Mouse (Mus musculus) liver, embryonic 12.5 days (tissue): Measurements from ENCODE around the gene Chtop. TPM values are rescaled to one million over a fixed set of nuclear protein-coding genes. Genes with fewer than 3 reads are reported as not detected.

Experiments
- ATAC-seq: fragments of 200-750 bp; cut with Nextera tagmentation; 2 replicates; pipeline ENCODE4 v1.8.0; 2017; ENCODE audit warnings: moderate number of reproducible peaks, mild to moderate bottlenecking, moderate library complexity
- H3K27ac ChIP-seq: fragments of 300-500 bp; sonication (generic); 2 replicates; pipeline ENCODE4 v1.5.1; 2016; ENCODE audit warnings: mild to moderate bottlenecking
- H3K27me3 ChIP-seq: fragments of 300-500 bp; sonication (generic); replicated peaks from 2 replicates; pipeline ENCODE4 v1.6.1; 2016; ENCODE audit warnings: mild to moderate bottlenecking, moderate library complexity
- H3K36me3 ChIP-seq: fragments of 300-500 bp; sonication (generic); 2 replicates; pipeline ENCODE4 v1.6.1; 2016; ENCODE audit warnings: mild to moderate bottlenecking, moderate library complexity
- H3K4me1 ChIP-seq: fragments of 300-500 bp; sonication (generic); 2 replicates; pipeline ENCODE4 v1.6.1; 2016
- H3K4me2 ChIP-seq: fragments of 300-500 bp; sonication (generic); 2 replicates; pipeline ENCODE4 v1.6.1; 2016; ENCODE audit warnings: mild to moderate bottlenecking, moderate library complexity
- H3K4me3 ChIP-seq: fragments of 300-500 bp; sonication (generic); 2 replicates; pipeline ENCODE4 v1.5.1; 2016; ENCODE audit warnings: mild to moderate bottlenecking, moderate library complexity
- H3K9ac ChIP-seq: fragments of 300-500 bp; sonication (generic); 2 replicates; pipeline ENCODE4 v1.6.1; 2016; ENCODE audit warnings: mild to moderate bottlenecking, moderate library complexity
- H3K9me3 ChIP-seq: fragments of 300-500 bp; sonication (generic); replicated peaks from 2 replicates; pipeline ENCODE4 v1.6.1; 2016; ENCODE audit warnings: mild to moderate bottlenecking, moderate library complexity
- WGBS: fragments of 180-500 bp; shearing (Covaris S2); methylation state at CpG from one replicate; pipeline ENCODE4 v1.1.7; 2016; ENCODE audit not compliant: insufficient replicate concordance; 5-methylcytosine and 5-hydroxymethylcytosine counted together
- polyA plus RNA-seq: library from polyadenylated mRNA; unstranded; fragments of >200 nt; fragmentation: Nextera tagmentation; extraction: Ambion mirVana; gene quantifications from 2 replicates; pipeline ENCODE4 v1.2.1, GENCODE M21; 2016

Chtop gene
- polyA plus RNA-seq, 1 experiment from 2014 or later, result 88.1 TPM

DNA sequence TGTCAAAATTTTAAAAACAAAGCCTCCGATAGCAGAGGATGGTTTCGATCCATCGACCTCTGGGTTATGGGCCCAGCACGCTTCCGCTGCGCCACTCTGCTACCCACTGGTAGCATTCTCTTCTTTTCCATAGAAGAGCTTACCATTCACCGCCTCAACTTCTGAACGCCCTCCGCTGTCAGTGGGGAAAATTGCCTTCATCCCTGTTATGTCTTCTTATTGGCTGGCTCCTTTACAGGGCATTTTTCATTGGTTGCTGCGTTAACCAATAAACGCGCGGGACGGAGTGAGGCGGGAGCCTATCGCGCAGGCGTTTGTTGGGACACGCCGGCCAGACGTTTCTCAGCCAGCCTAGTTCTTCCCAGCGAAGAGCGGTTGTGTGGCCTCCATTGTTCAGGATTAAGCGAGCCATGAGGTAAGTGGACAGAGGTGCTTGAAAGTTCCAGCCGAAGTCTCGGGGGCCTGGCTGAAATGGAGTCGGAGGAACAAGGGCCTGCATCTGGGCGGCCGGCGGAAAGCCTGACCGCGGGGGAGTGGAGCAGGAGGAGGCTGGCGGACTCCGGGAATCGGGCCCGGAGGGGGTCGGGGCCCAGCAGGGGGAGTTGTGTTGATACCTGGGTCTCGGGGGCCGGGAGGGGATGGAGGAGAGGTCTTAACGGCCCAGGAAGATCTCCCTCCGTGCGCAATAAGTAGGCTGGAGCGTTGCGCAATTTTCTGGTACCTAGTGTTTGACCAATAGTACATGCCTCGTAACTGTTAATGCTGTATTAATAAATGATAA, 33.3 kb downstream of the Chtop start, which contains the start of gene Ilf2:
TSS of gene Ilf2 (plus strand) at position 296 of the 781 bp plus-strand sequence.
- Histone ChIP-seq H3K9ac (peak within 1 kb of the TSS; percentile 89), H3K9me3 (no peaks in the 10 kb centered on the region), H3K27ac (peak within 1 kb of the TSS; percentile 86), H3K4me3 (peak within 1 kb of the TSS; percentile 79), H3K4me2 (peak within 1 kb of the TSS; percentile 83), H3K27me3 (no peaks in the 10 kb centered on the region), H3K36me3 (peaks cover 38% of the 10 kb centered on the region), H3K4me1 (peaks cover 21% of the 10 kb centered on the region)
- WGBS, result under 1% methylated on average over 45 of the region's 45 CpGs
- ATAC-seq, result peak; percentile 99

DNA sequence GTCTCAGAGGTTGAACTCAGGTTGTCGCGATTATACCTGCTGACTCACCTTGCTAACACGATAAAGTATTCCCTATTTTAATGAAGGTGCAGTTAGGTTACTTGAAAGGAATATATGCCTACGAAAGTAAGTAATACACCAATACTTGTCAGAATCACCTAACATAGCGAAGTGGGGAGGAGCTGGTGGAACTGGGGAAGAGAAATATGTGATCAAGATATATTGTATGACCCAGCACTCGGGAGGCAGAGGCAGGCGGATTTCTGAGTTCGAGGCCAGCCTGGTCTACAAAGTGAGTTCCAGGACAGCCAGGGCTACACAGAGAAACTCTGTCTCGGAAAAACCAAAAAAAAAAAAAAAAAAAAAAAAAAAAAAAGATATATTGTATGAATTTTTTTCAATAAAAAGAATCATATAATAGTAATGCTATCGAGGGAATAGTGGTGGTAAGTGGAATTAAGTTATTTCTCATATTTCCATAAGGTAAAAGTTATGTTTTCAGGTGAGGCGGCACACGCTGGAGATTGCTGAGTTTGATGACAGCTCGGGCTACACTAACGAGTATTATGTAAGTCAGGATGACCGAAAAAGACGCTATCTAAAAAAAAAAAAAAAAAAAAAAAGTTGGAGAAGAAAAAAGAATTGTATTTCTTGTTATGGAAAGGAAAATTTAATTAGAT, 34.0 kb downstream of the Chtop start:
- no peak overlapping the region for H3K9ac ChIP-seq
- H3K36me3 ChIP-seq, result peaks cover 30% of the 10 kb centered on the region
- peak overlapping the region; percentile 47 for H3K4me3 ChIP-seq
- no peaks in the 10 kb centered on the region for H3K9me3 ChIP-seq
- ATAC-seq, result no peak
- H3K27me3 ChIP-seq, result no peaks in the 10 kb centered on the region
- 33% methylated on average over 16 of the region's 16 CpGs for WGBS
- peak overlapping the region; percentile 48 for H3K4me2 ChIP-seq
- H3K27ac ChIP-seq, result no peak overlapping the region
- H3K4me1 ChIP-seq, result peaks cover 21% of the 10 kb centered on the region

DNA sequence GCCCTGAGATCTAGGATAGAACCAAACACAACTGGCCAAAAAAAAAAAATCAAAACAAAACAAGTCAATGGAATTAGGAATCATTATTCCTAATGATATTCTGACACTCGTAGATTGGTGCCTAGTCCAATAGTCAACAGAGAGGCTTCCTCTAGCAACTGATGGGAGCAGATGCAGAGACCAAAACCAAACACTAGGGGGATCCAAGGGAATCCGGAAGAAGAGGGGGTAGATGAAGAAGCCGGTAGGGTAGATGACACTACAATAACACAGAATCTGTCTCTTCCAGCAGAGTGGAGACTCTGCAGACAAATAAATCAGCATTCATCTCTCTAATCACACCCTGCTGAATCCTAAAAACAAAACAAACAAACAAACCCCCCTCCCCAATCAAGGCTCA, 37.1 kb downstream of the Chtop start:
- Histone ChIP-seq H3K4me3 (no peak overlapping the region), H3K9me3 (no peaks in the 10 kb centered on the region; the same call in 1 of the 2 replicates), H3K36me3 (no peaks in the 10 kb centered on the region), H3K27ac (no peak overlapping the region), H3K27me3 (peaks cover 19% of the 10 kb centered on the region), H3K4me1 (peaks cover 9% of the 10 kb centered on the region), H3K9ac (no peak overlapping the region), H3K4me2 (no peak overlapping the region)
- WGBS, result 24% methylated on average over 3 of the region's 3 CpGs
- ATAC-seq, result no peak

DNA sequence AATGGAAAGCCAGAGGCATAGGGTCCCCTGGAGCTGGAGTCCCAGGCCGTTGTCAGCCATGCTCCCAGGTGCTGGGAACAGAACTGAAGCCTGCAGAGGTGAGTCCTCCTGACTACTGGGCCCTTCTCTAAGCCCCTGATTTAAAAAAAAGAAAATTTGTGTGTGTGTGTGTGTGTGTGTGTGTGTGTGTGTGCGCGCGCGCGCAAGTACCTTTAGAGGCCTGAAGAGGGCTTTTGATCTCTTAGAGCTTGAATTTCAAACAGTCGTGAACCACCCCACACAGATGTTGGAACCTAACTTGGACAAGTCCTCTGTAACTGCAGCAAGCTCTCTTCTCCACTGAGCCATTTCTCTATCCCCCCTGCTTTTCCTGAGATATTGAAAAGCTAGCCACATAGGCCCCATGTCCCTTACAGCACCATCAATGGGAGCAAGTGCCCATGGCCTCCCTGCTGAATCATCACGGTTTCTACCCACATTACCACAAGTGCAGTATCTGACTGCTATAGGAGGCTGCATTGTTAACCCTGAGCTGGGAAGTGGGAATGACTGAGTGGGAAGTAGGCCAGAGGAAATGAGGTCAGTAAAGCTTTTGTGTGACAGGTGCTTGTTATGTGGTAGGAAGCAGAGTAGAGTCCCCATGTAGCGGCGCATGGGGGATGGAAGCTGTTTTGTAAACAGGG, 41.5 kb downstream of the Chtop start:
- Histone ChIP-seq H3K36me3 (no peaks in the 10 kb centered on the region), H3K27me3 (peaks cover 62% of the 10 kb centered on the region), H3K4me1 (peaks cover 17% of the 10 kb centered on the region), H3K27ac (no peak overlapping the region), H3K9ac (no peak overlapping the region), H3K4me2 (no peak overlapping the region), H3K9me3 (no peaks in the 10 kb centered on the region; the same call in 1 of the 2 replicates), H3K4me3 (no peak overlapping the region)
- no peak for ATAC-seq
- WGBS, result 85% methylated on average over 10 of the region's 10 CpGs

DNA sequence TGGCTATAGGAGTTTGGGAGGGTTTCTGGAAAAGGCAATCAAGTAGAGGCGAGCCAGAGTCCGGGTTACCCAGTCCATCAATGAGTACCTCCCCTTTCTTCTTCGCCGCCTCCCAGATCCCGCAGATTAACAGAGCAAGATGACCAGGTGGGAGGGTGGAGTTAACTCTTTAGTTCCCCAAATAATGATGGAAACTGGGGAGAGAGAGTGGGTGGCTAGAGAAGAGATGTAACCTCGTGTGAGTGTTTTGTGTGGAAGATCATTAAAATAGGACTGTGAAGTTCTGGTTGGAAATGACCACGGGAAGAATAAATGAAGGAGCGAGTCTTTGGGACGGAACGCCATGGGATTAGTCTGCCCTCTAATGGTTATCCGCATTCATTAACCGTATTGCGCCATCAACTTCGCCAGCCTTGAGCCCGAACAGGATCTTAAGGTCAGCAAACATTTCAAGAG, 43.0 kb downstream of the Chtop start:
- WGBS, result 1% methylated on average over 15 of the region's 15 CpGs
- Histone ChIP-seq H3K27ac (no peak overlapping the region), H3K4me2 (peak overlapping the region; percentile 72), H3K27me3 (peaks cover 76% of the 10 kb centered on the region), H3K9me3 (no peaks in the 10 kb centered on the region; the same call in 1 of the 2 replicates), H3K36me3 (no peaks in the 10 kb centered on the region), H3K9ac (no peak overlapping the region), H3K4me1 (peaks cover 17% of the 10 kb centered on the region), H3K4me3 (peak overlapping the region; percentile 48)
- no peak for ATAC-seq

DNA sequence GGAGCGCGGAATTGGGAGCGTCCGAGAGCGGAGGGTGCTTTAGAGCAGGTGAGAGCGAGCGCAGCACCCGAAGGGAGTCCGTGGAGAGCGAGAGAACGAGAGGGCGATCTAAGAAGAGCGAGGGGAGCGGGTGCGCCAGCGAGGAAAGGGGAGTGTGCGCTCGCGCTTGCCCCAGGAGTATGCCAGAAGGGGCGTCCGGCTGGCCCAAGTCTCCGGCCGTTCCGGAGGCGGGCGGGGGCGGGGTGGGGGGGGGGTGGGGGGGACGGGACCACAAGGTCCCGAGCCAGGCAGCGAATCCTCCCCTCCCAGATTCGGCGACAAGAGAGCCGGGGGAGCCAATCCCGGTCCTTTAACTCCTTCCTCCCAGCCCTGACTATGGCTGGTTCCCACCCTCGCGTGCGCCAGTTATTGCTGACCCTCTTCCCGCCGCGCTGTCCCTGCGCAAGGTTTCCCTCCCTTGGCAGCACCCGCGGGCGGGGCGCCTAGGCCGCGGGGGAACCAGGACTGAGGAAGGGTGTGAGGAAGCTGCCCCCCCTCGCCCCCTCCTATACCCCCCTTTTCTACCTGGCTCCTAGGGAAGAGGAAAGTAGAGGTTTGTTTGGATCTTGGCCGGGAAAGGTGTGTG, 43.5 kb downstream of the Chtop start, which contains the start of gene Npr1:
TSS of gene Npr1 (minus strand) at position 181 of the 625 bp plus-strand sequence.
- H3K4me2 ChIP-seq, result peak within 1 kb of the TSS; percentile 72
- H3K9ac ChIP-seq, result peak within 1 kb of the TSS; percentile 41
- ATAC-seq, result peak; percentile 42
- peaks cover 17% of the 10 kb centered on the region for H3K4me1 ChIP-seq
- peaks cover 81% of the 10 kb centered on the region for H3K27me3 ChIP-seq
- peak within 1 kb of the TSS; percentile 48 for H3K4me3 ChIP-seq
- no peaks in the 10 kb centered on the region; the same call in 1 of the 2 replicates for H3K9me3 ChIP-seq
- under 1% methylated on average over 34 of the region's 49 CpGs for WGBS
- no peak within 1 kb of the TSS for H3K27ac ChIP-seq
- no peaks in the 10 kb centered on the region for H3K36me3 ChIP-seq

DNA sequence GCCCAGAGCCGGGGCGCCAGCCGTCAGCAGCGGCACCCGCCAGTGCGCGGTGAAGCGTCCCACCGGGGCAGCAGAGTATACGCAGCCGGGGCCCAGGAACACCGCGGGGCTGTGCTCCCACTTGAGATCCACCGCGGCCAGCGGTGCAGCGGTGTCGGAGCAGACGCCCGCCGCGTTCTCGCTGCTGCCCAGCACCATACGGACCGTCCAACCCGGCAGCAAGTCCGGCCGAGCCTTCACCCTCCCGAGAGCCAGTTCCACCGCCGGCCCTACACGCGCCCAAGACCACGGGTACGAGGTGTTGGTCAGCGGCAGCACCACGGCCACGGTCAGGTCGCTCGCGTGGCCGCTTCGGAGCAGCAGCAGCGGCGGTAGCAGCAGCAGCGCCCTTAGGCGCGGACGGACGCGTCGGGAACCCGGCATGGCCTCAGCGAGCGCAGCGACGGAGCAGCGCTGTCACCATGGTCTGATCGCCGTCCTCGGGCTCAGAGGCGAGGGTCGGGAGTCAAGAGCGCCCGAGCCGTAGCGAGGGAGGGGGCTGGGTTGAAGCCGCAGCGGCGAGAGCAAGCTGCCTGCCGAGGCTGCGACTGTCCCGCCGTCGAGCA, 44.1 kb downstream of the Chtop start:
- H3K4me3 ChIP-seq, result peak overlapping the region; percentile 48
- peaks cover 88% of the 10 kb centered on the region for H3K27me3 ChIP-seq
- no peaks in the 10 kb centered on the region; the same call in 1 of the 2 replicates for H3K9me3 ChIP-seq
- H3K9ac ChIP-seq, result peak overlapping the region; percentile 41
- no peak overlapping the region for H3K27ac ChIP-seq
- 3% methylated on average over 74 of the region's 75 CpGs for WGBS
- no peak for ATAC-seq
- H3K4me2 ChIP-seq, result peak overlapping the region; percentile 72
- H3K36me3 ChIP-seq, result no peaks in the 10 kb centered on the region
- H3K4me1 ChIP-seq, result peaks cover 17% of the 10 kb centered on the region

DNA sequence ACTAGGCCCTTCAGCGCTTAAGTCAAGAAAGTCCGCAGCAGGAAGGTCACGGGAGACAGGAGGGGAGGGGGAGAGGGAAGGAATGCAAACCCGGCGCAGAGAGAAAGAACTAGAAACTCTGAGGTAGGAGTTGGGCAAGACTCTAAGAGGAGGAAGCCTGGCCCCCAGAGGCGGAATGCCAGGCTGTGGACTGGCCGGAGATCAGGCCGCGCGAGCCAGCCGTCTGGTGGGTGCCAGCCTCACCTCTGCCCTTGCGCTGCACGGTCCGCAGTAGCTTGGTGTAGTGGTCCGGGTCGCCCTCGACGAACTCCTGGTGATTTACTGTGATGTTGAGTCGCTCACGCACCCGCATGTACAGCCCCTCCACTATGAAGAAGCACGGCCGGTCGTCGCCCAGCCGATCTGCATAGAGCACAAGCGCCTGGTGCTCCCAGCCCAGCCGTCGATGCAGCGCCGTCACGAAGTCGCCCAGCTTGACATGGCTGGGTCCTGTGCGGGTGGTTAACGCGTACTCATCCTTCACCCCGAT, 44.7 kb downstream of the Chtop start:
- H3K9ac ChIP-seq, result peak overlapping the region; percentile 41; the same call in 1 of the 2 replicates
- ATAC-seq, result peak; percentile 21; the same call in 1 of the 2 replicates

DNA sequence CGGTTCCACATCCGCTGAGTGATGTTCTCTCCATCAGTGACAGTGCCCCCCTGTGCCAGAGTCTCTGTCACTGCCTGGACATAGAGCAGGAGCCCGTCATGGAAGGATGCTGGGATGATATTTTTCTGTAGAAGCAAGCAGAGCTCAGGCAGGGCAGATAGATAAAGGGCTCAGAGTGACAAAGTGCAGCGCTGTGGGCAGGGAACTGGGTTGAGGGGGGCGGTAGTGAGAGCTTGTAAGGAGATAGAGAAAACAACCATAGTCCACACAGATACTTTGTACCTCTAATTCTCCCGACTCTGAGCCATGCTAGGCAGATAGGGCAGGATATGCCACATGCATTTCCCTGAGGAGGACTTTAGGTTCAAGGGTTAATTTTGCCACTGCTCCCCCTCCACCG, 46.7 kb downstream of the Chtop start:
- no peaks in the 10 kb centered on the region for H3K36me3 ChIP-seq
- no peak overlapping the region for H3K9ac ChIP-seq
- no peaks in the 10 kb centered on the region; the same call in 1 of the 2 replicates for H3K9me3 ChIP-seq
- H3K4me3 ChIP-seq, result no peak overlapping the region
- ATAC-seq, result no peak
- H3K4me2 ChIP-seq, result peak overlapping the region; percentile 14; the same call in 1 of the 2 replicates
- H3K27ac ChIP-seq, result no peak overlapping the region
- 32% methylated on average over 6 of the region's 7 CpGs for whole genome bisulfite sequencing
- peaks cover 89% of the 10 kb centered on the region for H3K27me3 ChIP-seq
- H3K4me1 ChIP-seq, result peaks cover 17% of the 10 kb centered on the region

More for the DNA sequence above, 44.7 kb downstream of the Chtop start:
- 16% methylated on average over 37 of the region's 37 CpGs for WGBS
- Histone ChIP-seq H3K4me1 (peaks cover 17% of the 10 kb centered on the region), H3K4me3 (peak overlapping the region; percentile 48), H3K27me3 (peaks cover 92% of the 10 kb centered on the region), H3K27ac (no peak overlapping the region), H3K4me2 (peak overlapping the region; percentile 72), H3K9me3 (no peaks in the 10 kb centered on the region; the same call in 1 of the 2 replicates), H3K36me3 (no peaks in the 10 kb centered on the region)

DNA sequence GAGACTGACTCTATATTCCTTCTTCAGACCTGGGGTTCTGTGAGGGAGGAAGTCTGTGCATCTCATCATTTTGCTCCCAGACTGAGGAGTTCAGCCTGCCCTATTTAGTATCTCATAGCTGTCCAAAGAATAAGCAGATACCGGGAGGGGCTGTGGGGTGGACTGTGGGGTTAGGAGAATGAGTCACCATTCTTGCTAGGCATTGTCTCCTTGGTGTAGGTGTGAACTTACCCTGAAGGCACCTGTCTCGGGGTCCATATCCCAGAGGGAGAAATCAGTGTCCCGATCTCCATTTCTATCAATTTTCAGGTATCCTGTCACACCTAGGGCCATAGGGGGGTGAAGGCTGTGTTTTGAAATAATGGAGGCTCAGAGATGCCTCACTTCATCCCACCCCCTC, 47.4 kb downstream of the Chtop start:
- WGBS, result 70% methylated on average over 3 of the region's 3 CpGs
- no peak overlapping the region for H3K27ac ChIP-seq
- no peaks in the 10 kb centered on the region for H3K36me3 ChIP-seq
- no peak for ATAC-seq
- H3K9ac ChIP-seq, result no peak overlapping the region
- no peaks in the 10 kb centered on the region for H3K9me3 ChIP-seq
- no peak overlapping the region for H3K4me3 ChIP-seq
- H3K4me2 ChIP-seq, result no peak overlapping the region
- peaks cover 87% of the 10 kb centered on the region for H3K27me3 ChIP-seq
- peaks cover 17% of the 10 kb centered on the region for H3K4me1 ChIP-seq

DNA sequence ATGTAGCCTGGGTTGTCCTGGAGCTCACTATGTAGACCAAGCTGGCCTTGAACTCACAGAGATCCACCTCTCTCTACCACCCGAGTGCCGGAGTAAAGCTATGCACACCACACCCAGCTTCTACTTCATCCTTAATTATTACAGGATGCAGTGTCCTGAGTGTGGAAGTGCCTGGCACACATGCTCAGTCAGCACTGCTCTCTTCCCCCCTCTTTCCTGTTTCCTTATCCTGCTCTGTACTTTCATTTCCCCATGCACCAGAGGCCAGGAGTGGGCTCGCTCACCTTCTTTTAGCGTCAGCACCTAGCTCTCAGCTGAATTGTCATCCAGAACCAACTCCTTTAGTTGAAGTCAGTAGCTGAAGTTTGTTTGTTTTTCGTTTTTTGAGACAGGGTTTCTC, 49.0 kb downstream of the Chtop start:
- WGBS, result 58% methylated on average over 5 of the region's 5 CpGs
- ATAC-seq, result no peak
- Histone ChIP-seq H3K4me3 (no peak overlapping the region), H3K4me2 (no peak overlapping the region), H3K36me3 (no peaks in the 10 kb centered on the region), H3K9ac (no peak overlapping the region), H3K27me3 (peaks cover 82% of the 10 kb centered on the region), H3K4me1 (peaks cover 6% of the 10 kb centered on the region), H3K27ac (no peak overlapping the region), H3K9me3 (no peaks in the 10 kb centered on the region)
